Mouse (Mus musculus): ENCODE results near the gene Slc25a22. TPM values are rescaled to one million over a fixed set of nuclear protein-coding genes. Genes with fewer than 3 reads are reported as not detected.
A peak's percentile ranks its signal among the peaks of the same experiment; 100 is the strongest.
"Not testable (repeated sequence)": the region's sequence is repeated elsewhere in the genome, so short reads cannot be mapped to it uniquely, and the experiment has no call there.

The Slc25a22 gene
- polyA plus RNA-seq, 1 experiment from 2014 or later, result 24.5 TPM

GRCm38 (mm10) chr7:141413331-141413730, 24.4 kb downstream of the Slc25a22 start:
- Histone ChIP-seq H3K4me1 (replicated peaks; ENCODE audit: control insufficient read depth, insufficient read depth, low read length) (peaks cover 13% of the 10 kb centered on the region; the same call in 1 of the 2 replicates), H3K4me3 (ENCODE audit: low read length) (peak overlapping the region; percentile 86), H3K27me3 (ENCODE audit: control insufficient read depth, insufficient read depth, low read depth, low read length) (no peaks in the 10 kb centered on the region), H3K4me2 (ENCODE audit: low read depth, low read length) (peak overlapping the region; percentile 78), H3K36me3 (ENCODE audit: control insufficient read depth, insufficient read depth, low read length) (peaks cover 8% of the 10 kb centered on the region), H3K9me3 (ENCODE audit: control insufficient read depth, low read length) (no peaks in the 10 kb centered on the region), H3K9ac (ENCODE audit: low read length) (peak overlapping the region; percentile 97), H3K27ac (ENCODE audit: low read length) (peak overlapping the region; percentile 86)
- 3% methylated on average over 16 of the region's 16 CpGs for WGBS
- ATAC-seq (ENCODE audit: low read depth), result peak; percentile 14

- no peaks in the 10 kb centered on the region for H3K9me3 ChIP-seq (ENCODE audit: control insufficient read depth, low read length)
- 90% methylated on average over 1 of the region's 1 CpGs for WGBS
- H3K4me1 ChIP-seq (replicated peaks; ENCODE audit: control insufficient read depth, insufficient read depth, low read length), result peaks cover 13% of the 10 kb centered on the region; the same call in 1 of the 2 replicates
- H3K4me2 ChIP-seq (ENCODE audit: low read depth, low read length), result no peak overlapping the region
- no peak overlapping the region for H3K27ac ChIP-seq (ENCODE audit: low read length)
- peaks cover 12% of the 10 kb centered on the region for H3K36me3 ChIP-seq (ENCODE audit: control insufficient read depth, insufficient read depth, low read length)
- no peak overlapping the region for H3K9ac ChIP-seq (ENCODE audit: low read length)
- no peaks in the 10 kb centered on the region for H3K27me3 ChIP-seq (ENCODE audit: control insufficient read depth, insufficient read depth, low read depth, low read length)
- ATAC-seq (ENCODE audit: low read depth), result no peak
- H3K4me3 ChIP-seq (ENCODE audit: low read length), result no peak overlapping the region
Measured at GRCm38 (mm10) chr7:141411667-141412066, 26.0 kb downstream of the Slc25a22 start.

DNA sequence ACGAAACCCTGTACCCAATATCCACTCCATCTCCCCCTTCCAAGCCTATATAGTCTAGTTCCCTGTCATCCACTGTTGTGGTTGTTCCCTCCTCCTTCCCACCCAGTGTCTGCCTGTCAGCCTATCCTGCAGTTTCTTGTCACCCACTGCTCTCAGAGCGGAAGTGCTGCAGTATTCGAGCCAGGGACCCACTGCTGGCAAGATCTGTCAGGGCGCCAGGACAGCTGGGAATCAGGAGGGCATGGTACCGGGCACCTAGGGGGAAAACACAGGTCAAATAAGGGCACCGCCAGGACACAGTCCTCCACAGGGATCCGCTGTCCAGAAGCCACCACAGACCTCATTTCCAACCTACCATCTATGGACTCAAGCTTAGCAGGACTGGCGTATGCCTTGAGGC, 27.1 kb downstream of the Slc25a22 start:
- WGBS, result 90% methylated on average over 8 of the region's 8 CpGs
- no peaks in the 10 kb centered on the region for H3K9me3 ChIP-seq (ENCODE audit: control insufficient read depth, low read length)
- no peak overlapping the region for H3K4me2 ChIP-seq (ENCODE audit: low read depth, low read length)
- no peak overlapping the region for H3K4me3 ChIP-seq (ENCODE audit: low read length)
- no peaks in the 10 kb centered on the region for H3K27me3 ChIP-seq (ENCODE audit: control insufficient read depth, insufficient read depth, low read depth, low read length)
- H3K36me3 ChIP-seq (ENCODE audit: control insufficient read depth, insufficient read depth, low read length), result peaks cover 12% of the 10 kb centered on the region
- H3K9ac ChIP-seq (ENCODE audit: low read length), result no peak overlapping the region
- peaks cover 13% of the 10 kb centered on the region; the same call in 1 of the 2 replicates for H3K4me1 ChIP-seq (replicated peaks; ENCODE audit: control insufficient read depth, insufficient read depth, low read length)
- H3K27ac ChIP-seq (ENCODE audit: low read length), result no peak overlapping the region
- ATAC-seq (ENCODE audit: low read depth), result no peak

DNA sequence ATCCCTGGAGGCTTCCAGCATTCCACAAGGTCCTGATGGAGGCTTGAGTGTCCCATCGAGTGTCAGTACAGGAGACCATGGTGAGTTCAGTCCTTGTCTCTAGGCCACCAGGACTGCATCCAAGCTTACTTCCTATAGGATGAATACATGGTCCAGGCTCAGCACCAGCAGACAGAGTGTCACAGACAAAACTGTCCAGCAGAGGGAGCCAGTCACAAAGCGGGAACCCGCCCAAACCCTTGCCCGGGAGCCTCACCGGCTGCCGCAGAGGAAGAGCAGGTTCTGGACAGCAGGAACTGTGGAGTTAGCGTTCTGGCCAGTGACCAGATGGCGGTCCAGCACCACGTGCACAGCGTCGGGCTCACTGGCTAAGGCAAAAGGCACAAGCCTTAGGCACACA, 28.9 kb downstream of the Slc25a22 start:
- Histone ChIP-seq H3K4me3 (ENCODE audit: low read length) (no peak overlapping the region), H3K9me3 (ENCODE audit: control insufficient read depth, low read length) (no peaks in the 10 kb centered on the region), H3K36me3 (ENCODE audit: control insufficient read depth, insufficient read depth, low read length) (peaks cover 12% of the 10 kb centered on the region), H3K4me2 (ENCODE audit: low read depth, low read length) (no peak overlapping the region), H3K27me3 (ENCODE audit: control insufficient read depth, insufficient read depth, low read depth, low read length) (no peaks in the 10 kb centered on the region), H3K9ac (ENCODE audit: low read length) (no peak overlapping the region), H3K27ac (ENCODE audit: low read length) (no peak overlapping the region), H3K4me1 (replicated peaks; ENCODE audit: control insufficient read depth, insufficient read depth, low read length) (peaks cover 9% of the 10 kb centered on the region; the same call in 1 of the 2 replicates)
- 10% methylated on average over 11 of the region's 11 CpGs for WGBS
- peak; percentile 77 for ATAC-seq (ENCODE audit: low read depth)

DNA sequence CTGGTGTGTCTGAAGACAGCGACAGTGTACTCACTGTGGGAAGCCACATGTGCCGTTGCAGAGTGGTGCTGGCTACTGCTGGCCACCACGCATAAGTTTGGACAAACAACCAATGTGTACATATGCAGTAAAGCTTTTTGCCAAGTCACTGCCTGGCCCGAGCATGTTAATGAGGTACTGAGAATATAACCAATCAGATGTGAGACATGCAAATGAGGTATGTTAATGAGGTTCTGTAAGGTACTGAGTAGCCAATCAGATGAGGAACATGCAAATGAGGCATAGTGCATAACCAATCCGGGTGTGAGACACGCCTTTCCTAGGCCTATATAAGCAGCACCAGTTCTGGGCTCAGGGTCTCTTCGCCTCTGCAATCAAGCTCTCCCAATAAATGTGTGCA, 30.0 kb downstream of the Slc25a22 start:
- peaks cover 14% of the 10 kb centered on the region for H3K36me3 ChIP-seq (ENCODE audit: control insufficient read depth, insufficient read depth, low read length)
- H3K4me1 ChIP-seq (replicated peaks; ENCODE audit: control insufficient read depth, insufficient read depth, low read length); ATAC-seq (ENCODE audit: low read depth); H3K27ac ChIP-seq (ENCODE audit: low read length); H3K4me3 ChIP-seq (ENCODE audit: low read length); H3K27me3 ChIP-seq (ENCODE audit: control insufficient read depth, insufficient read depth, low read depth, low read length); H3K9ac ChIP-seq (ENCODE audit: low read length); H3K4me2 ChIP-seq (ENCODE audit: low read depth, low read length); H3K9me3 ChIP-seq (ENCODE audit: control insufficient read depth, low read length): not testable (repeated sequence)
- 91% methylated on average over 7 of the region's 7 CpGs for WGBS

DNA sequence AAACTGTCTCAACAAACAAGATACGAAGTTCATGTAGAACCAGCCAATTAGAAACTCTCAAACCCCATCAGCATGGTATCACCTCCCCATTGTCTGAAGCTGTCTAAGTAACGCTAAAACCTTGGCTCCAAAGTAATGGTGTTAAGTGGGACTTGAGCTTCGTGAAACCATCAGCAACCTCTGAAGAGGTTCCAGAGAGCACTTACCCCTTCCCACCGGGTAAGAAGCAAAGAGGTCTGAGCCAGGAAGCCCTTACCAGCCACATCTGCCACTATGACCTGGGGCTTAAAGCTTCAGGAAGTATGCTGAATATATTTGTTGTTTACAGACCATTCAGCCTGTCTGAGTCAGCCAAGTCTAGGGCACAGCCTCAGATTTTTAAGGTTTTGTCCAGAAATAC, 32.2 kb downstream of the Slc25a22 start:
- H3K9me3 ChIP-seq (ENCODE audit: control insufficient read depth, low read length), result no peaks in the 10 kb centered on the region
- no peak overlapping the region for H3K4me2 ChIP-seq (ENCODE audit: low read depth, low read length)
- peaks cover 3% of the 10 kb centered on the region; the same call in 1 of the 2 replicates for H3K4me1 ChIP-seq (replicated peaks; ENCODE audit: control insufficient read depth, insufficient read depth, low read length)
- H3K36me3 ChIP-seq (ENCODE audit: control insufficient read depth, insufficient read depth, low read length), result peaks cover 19% of the 10 kb centered on the region
- WGBS, result 62% methylated on average over 4 of the region's 4 CpGs
- H3K27me3 ChIP-seq (ENCODE audit: control insufficient read depth, insufficient read depth, low read depth, low read length), result no peaks in the 10 kb centered on the region
- no peak overlapping the region for H3K9ac ChIP-seq (ENCODE audit: low read length)
- ATAC-seq (ENCODE audit: low read depth), result no peak
- no peak overlapping the region for H3K4me3 ChIP-seq (ENCODE audit: low read length)
- no peak overlapping the region for H3K27ac ChIP-seq (ENCODE audit: low read length)

DNA sequence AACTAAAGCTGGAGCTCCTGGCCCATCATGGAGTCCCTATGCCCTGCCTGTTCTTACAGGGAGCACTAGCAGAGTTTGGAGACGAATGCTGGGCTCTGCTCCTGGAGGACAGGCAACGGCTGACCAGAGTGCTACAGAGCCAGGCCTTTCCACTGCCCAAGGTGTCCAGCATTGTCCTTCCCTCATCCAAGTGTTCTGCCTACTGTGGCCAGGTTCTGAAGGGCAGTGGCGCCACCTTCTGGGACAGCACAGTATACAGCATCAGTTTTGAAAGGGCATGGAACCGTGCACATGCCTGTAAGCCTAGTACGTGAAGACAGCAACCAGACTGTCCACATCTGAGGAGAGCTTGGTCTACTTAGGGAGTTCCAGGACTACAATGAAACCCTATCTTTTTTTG, 34.4 kb downstream of the Slc25a22 start:
- H3K27me3 ChIP-seq (ENCODE audit: control insufficient read depth, insufficient read depth, low read depth, low read length), result no peaks in the 10 kb centered on the region
- no peak overlapping the region for H3K9ac ChIP-seq (ENCODE audit: low read length)
- no peak overlapping the region for H3K27ac ChIP-seq (ENCODE audit: low read length)
- no peaks in the 10 kb centered on the region for H3K9me3 ChIP-seq (ENCODE audit: control insufficient read depth, low read length)
- H3K4me3 ChIP-seq (ENCODE audit: low read length), result no peak overlapping the region
- H3K4me2 ChIP-seq (ENCODE audit: low read depth, low read length), result no peak overlapping the region
- peaks cover 25% of the 10 kb centered on the region for H3K36me3 ChIP-seq (ENCODE audit: control insufficient read depth, insufficient read depth, low read length)
- H3K4me1 ChIP-seq (replicated peaks; ENCODE audit: control insufficient read depth, insufficient read depth, low read length), result no peaks in the 10 kb centered on the region
- ATAC-seq (ENCODE audit: low read depth), result peak; percentile 64
- WGBS, result 48% methylated on average over 5 of the region's 5 CpGs

GRCm38 (mm10) chr7:141395348-141395747, 42.3 kb downstream of the Slc25a22 start:
- Histone ChIP-seq H3K4me2 (ENCODE audit: low read depth, low read length) (no peak overlapping the region), H3K9me3 (ENCODE audit: control insufficient read depth, low read length) (no peaks in the 10 kb centered on the region), H3K9ac (ENCODE audit: low read length) (no peak overlapping the region), H3K27ac (ENCODE audit: low read length) (no peak overlapping the region), H3K27me3 (ENCODE audit: control insufficient read depth, insufficient read depth, low read depth, low read length) (no peaks in the 10 kb centered on the region; the same call in 1 of the 2 replicates), H3K4me1 (replicated peaks; ENCODE audit: control insufficient read depth, insufficient read depth, low read length) (peaks cover 12% of the 10 kb centered on the region), H3K36me3 (ENCODE audit: control insufficient read depth, insufficient read depth, low read length) (peaks cover 15% of the 10 kb centered on the region), H3K4me3 (ENCODE audit: low read length) (no peak overlapping the region)
- WGBS, result 63% methylated on average over 1 of the region's 1 CpGs
- no peak for ATAC-seq (ENCODE audit: low read depth)

DNA sequence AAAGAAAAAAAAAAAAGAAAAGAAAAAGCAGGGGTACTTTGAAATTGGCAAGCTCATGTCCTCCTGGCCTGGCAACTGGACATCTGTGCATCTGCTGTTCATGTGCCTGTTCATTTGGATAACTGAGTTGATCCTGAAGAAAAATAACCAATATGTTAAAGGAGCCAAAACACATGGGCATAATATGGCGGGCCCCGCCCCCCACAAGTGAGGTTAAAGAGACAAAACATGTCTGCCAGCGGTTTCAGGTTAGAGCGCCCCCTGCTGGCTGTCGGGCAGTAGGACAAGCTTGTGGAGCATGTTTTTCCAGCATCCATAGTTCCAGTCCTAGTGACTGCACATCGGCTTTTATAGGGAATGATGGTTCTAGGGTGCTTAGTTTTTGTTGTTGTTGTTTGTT, 42.9 kb downstream of the Slc25a22 start:
- no peak overlapping the region for H3K27ac ChIP-seq (ENCODE audit: low read length)
- H3K9ac ChIP-seq (ENCODE audit: low read length), result no peak overlapping the region
- ATAC-seq (ENCODE audit: low read depth), result no peak
- H3K9me3 ChIP-seq (ENCODE audit: control insufficient read depth, low read length), result no peaks in the 10 kb centered on the region
- no peak overlapping the region for H3K4me2 ChIP-seq (ENCODE audit: low read depth, low read length)
- H3K4me1 ChIP-seq (replicated peaks; ENCODE audit: control insufficient read depth, insufficient read depth, low read length), result peaks cover 12% of the 10 kb centered on the region
- no peak overlapping the region for H3K4me3 ChIP-seq (ENCODE audit: low read length)
- WGBS, result 25% methylated on average over 6 of the region's 6 CpGs
- no peaks in the 10 kb centered on the region; the same call in 1 of the 2 replicates for H3K27me3 ChIP-seq (ENCODE audit: control insufficient read depth, insufficient read depth, low read depth, low read length)
- H3K36me3 ChIP-seq (ENCODE audit: control insufficient read depth, insufficient read depth, low read length), result peaks cover 11% of the 10 kb centered on the region

DNA sequence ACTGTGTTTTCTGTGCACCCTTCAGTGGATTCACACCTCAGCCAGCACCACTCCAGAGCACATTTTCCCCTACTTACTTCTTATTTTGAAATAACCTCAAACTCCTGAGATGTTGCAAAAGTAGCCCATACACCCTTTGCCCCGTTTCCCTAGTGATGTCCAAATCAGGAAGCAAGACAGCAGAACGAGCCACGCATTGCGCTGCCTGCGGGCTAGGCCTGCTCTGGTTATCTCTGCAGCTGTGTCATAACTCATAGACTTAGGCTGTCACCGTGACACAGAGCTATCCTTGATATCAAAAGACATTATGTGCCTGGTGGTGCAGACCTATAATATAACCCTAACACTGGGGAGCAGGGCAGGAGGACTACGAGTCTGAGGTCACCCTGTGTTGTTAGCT, 43.5 kb downstream of the Slc25a22 start:
- 80% methylated on average over 7 of the region's 7 CpGs for WGBS
- Histone ChIP-seq H3K9me3 (ENCODE audit: control insufficient read depth, low read length) (no peaks in the 10 kb centered on the region), H3K4me1 (replicated peaks; ENCODE audit: control insufficient read depth, insufficient read depth, low read length) (peaks cover 12% of the 10 kb centered on the region), H3K9ac (ENCODE audit: low read length) (no peak overlapping the region), H3K4me2 (ENCODE audit: low read depth, low read length) (no peak overlapping the region), H3K27ac (ENCODE audit: low read length) (no peak overlapping the region), H3K4me3 (ENCODE audit: low read length) (no peak overlapping the region), H3K36me3 (ENCODE audit: control insufficient read depth, insufficient read depth, low read length) (peaks cover 9% of the 10 kb centered on the region), H3K27me3 (ENCODE audit: control insufficient read depth, insufficient read depth, low read depth, low read length) (no peaks in the 10 kb centered on the region; the same call in 1 of the 2 replicates)
- no peak for ATAC-seq (ENCODE audit: low read depth)

Data from lung, embryonic 16.5 days (tissue).